Comparison of ENCODE assay signal across 9 mouse cellular contexts in the genomic region with DNA sequence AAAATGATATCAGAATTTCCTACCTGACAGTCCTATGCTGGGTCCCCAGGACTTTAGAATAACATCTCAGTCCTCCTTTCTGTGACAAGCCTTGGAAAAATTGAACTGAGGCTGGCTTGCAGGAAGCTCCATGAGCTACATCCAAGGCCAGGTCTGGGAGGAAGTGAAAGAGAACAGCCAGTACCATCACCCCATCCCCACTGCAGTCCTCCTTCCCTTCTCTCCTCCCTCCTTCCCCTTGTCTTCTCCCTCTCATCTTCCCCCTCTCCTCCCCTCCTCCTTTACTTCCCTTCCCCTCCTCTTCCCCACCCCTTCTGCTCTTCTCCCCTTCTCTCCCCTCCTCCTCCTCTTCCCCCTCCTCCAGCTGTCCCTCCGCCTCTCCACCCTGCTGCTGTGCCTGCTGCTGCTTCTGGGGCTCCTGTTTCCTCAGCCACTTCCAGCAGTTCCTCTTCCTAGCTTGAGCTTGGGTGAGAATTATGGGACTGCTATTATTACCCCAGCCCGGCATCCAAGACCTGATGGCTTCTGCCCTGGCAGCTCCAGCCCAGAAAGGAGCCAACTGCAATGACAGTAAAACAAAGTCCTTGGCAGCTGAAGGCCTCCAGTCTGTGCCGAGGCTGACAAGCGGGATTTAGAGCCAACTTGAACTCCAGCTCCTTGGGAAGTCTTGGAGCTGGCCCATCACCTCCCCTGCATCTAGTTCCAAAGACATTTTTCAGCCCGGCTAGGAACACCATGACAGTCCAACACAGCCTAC.
DNase-seq lines count a peak whose midpoint lies in the region; ATAC-seq and TF ChIP-seq lines count a peak whose summit lies in the region.
"Had no signal": no experiment of that assay in that cellular context is flagged by ENCODE, and none has a peak within 500 bp of the region (broad histone marks: within the 10 kb centered on the region; RNA-seq: fewer than 3 reads in every experiment).

No protein-coding gene starts in this region.

- H3K4me2 ChIP-seq in hindbrain, postnatal 0 days (ENCODE audit: low read depth, low read length), result no peak overlapping the region
- H3K4me2 ChIP-seq in hindbrain, embryonic 13.5 days, result no peak overlapping the region
- H3K4me2 ChIP-seq: liver, embryonic 13.5 days had no signal

- H3K4me1 ChIP-seq in hindbrain, postnatal 0 days (ENCODE audit: insufficient read depth, low read length), result no peaks in the 10 kb centered on the region
- 0 out of 2 replicates have a peak, but pooled peaks cover 2% of the 10 kb centered on the region for H3K4me1 ChIP-seq in hindbrain, embryonic 13.5 days (replicated peaks)
- H3K4me1 ChIP-seq in megakaryocyte, embryonic 14.5 days, result peaks cover 12% of the 10 kb centered on the region
- H3K4me1 ChIP-seq: liver, embryonic 13.5 days had no signal

- H3K9me3 ChIP-seq in hindbrain, postnatal 0 days (ENCODE audit: low read length), result no peaks in the 10 kb centered on the region
- H3K9me3 ChIP-seq in hindbrain, embryonic 13.5 days, result peaks cover 15% of the 10 kb centered on the region; the same call in 1 of the 2 replicates
- peaks cover 23% of the 10 kb centered on the region for H3K9me3 ChIP-seq in megakaryocyte, embryonic 14.5 days
- H3K9me3 ChIP-seq: liver, embryonic 13.5 days had no signal

- TF ChIP-seq CTCF in hindbrain, postnatal 0 days (IDR thresholded peaks at IDR 0.05; ENCODE audit: low read depth), result no peak

- peak; percentile 82 for ATAC-seq in hindbrain, postnatal 0 days
- ATAC-seq in hindbrain, embryonic 13.5 days (ENCODE audit: low FRiP score), result no peak

- 38% methylated on average over 5 of the region's 5 CpGs for WGBS in hindbrain, postnatal 0 days
- 74% methylated on average over 5 of the region's 5 CpGs for WGBS in hindbrain, embryonic 13.5 days

- peak overlapping the region; percentile 45; the same call in 1 of the 2 replicates for H3K27ac ChIP-seq in hindbrain, postnatal 0 days
- no peak overlapping the region for H3K27ac ChIP-seq in hindbrain, embryonic 13.5 days
- H3K27ac ChIP-seq: liver, embryonic 13.5 days had no signal

- no peaks in the 10 kb centered on the region for H3K36me3 ChIP-seq in hindbrain, postnatal 0 days (ENCODE audit: insufficient read depth, low read length)
- no peaks in the 10 kb centered on the region for H3K36me3 ChIP-seq in hindbrain, embryonic 13.5 days
- H3K36me3 ChIP-seq in megakaryocyte, embryonic 14.5 days (replicated peaks; ENCODE audit: low read length), result no peaks in the 10 kb centered on the region
- H3K36me3 ChIP-seq: liver, embryonic 13.5 days had no signal

- no peak overlapping the region for H3K9ac ChIP-seq in hindbrain, postnatal 0 days (replicated peaks; ENCODE audit: low read length)
- H3K9ac ChIP-seq in hindbrain, embryonic 13.5 days, result no peak overlapping the region
- H3K9ac ChIP-seq: liver, embryonic 13.5 days had no signal

- H3K27me3 ChIP-seq in hindbrain, postnatal 0 days (ENCODE audit: insufficient read depth, low read length), result no peaks in the 10 kb centered on the region
- no peaks in the 10 kb centered on the region for H3K27me3 ChIP-seq in hindbrain, embryonic 13.5 days
- peaks cover 33% of the 10 kb centered on the region for H3K27me3 ChIP-seq in megakaryocyte, embryonic 14.5 days (replicated peaks)
- H3K27me3 ChIP-seq: liver, embryonic 13.5 days had no signal

- DNase-seq in hindbrain, postnatal 0 days (ENCODE audit: low spot score), result peak; percentile 81
- DNase-seq in cerebellum, postnatal 10 days, result peak; percentile 90 to 94
- peak; percentile 64 to 65 for DNase-seq in heart, postnatal 14 days
- DNase-seq in layer of hippocampus, postnatal 36 days, result peak; percentile 45 to 52
- no peak for DNase-seq in thymus, postnatal 14 days
- no peak for DNase-seq in natural killer cell, adult 2 months (ENCODE audit: low spot score in 2 of 2)
- DNase-seq: liver, embryonic 13.5 days had no signal

- no peak overlapping the region for H3K4me3 ChIP-seq in hindbrain, postnatal 0 days (ENCODE audit: low read length)
- H3K4me3 ChIP-seq in hindbrain, embryonic 13.5 days, result no peak overlapping the region
- peak overlapping the region; percentile 23 for H3K4me3 ChIP-seq in megakaryocyte, embryonic 14.5 days (replicated peaks)
- H3K4me3 ChIP-seq: liver, embryonic 13.5 days had no signal

- intact Hi-C loops in heart, postnatal 14 days (cut with DNase I), result no loop called here

Comparison
In these comparisons a context has a peak if more than half of its experiments do, and no peak if none do; other contexts are left out.
1. DNase-seq: peak in hindbrain, postnatal 0 days (single experiment), cerebellum, postnatal 10 days (2 of 2), heart, postnatal 14 days (2 of 2) and layer of hippocampus, postnatal 36 days (2 of 2); none in thymus, postnatal 14 days (single experiment) and natural killer cell, adult 2 months (0 of 2).